Mouse (Mus musculus): Measurements from ENCODE around the gene Syt11. TPM values are rescaled to one million over a fixed set of nuclear protein-coding genes. Genes with fewer than 3 reads are reported as not detected.

Gene Syt11
- polyA plus RNA-seq, 1 experiment from 2014 or later = 9.1 TPM

DNA sequence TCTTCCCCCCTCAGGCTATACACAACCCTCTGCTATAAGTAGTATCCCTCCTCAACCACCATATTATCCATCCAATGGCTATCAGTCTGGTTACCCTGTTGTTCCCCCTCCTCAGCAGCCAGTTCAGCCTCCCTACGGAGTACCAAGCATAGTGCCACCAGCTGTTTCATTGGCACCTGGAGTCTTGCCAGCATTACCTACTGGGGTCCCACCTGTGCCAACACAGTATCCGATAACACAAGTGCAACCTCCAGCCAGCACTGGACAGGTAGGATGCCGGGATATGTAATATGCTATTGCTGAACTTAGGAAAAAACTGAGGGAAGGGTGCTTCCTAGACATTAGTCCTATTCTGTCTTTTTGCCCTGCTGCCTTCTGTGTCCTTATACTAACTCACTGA lies 74.7 kb downstream of the Syt11 start:
- H3K27me3 ChIP-seq (ENCODE audit: insufficient read depth, low read length) = no peaks in the 10 kb centered on the region
- no peak overlapping the region for H3K27ac ChIP-seq
- 90% methylated on average over 3 of the region's 3 CpGs for WGBS
- ATAC-seq (replicated peaks; ENCODE audit: low FRiP score, low read depth) = no peak
- H3K4me1 ChIP-seq (replicated peaks; ENCODE audit: insufficient read depth, low read length) = no peaks in the 10 kb centered on the region
- no peak for TF ChIP-seq CTCF (IDR thresholded peaks at IDR 0.05; ENCODE audit: low read depth)
- no peak for DNase-seq (ENCODE audit: low spot score)
- H3K36me3 ChIP-seq (ENCODE audit: insufficient read depth, low read length) = peaks cover 80% of the 10 kb centered on the region
- H3K4me3 ChIP-seq (replicated peaks; ENCODE audit: low read depth, low read length) = no peak overlapping the region
- no peak overlapping the region for H3K9ac ChIP-seq (ENCODE audit: low read depth, low read length)
- H3K9me3 ChIP-seq (replicated peaks; ENCODE audit: low read length) = no peaks in the 10 kb centered on the region
- H3K4me2 ChIP-seq (ENCODE audit: low read length) = no peak overlapping the region

DNA sequence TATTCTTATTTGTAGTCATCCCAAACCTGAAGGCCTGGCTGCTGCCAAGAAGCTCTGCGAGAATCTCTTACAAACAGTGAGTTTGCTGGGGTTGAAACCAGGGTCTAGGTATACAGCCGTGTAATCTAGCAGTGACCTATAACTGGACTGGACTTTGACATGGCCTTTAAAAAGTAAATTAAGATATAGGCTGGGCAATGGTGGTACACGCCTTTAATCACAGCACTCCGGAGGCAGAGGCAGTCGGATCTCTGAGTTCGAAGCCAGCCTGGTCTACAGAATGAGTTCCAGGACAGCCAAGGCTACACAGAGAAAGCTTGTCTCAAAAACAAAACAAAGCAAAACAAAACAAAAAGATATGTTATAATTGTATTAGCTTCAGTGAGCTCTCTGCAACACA lies 76.1 kb downstream of the Syt11 start:
- Histone ChIP-seq H3K4me3 (replicated peaks; ENCODE audit: low read depth, low read length) (no peak overlapping the region), H3K36me3 (ENCODE audit: insufficient read depth, low read length) (peaks cover 84% of the 10 kb centered on the region), H3K9me3 (replicated peaks; ENCODE audit: low read length) (no peaks in the 10 kb centered on the region), H3K4me2 (ENCODE audit: low read length) (no peak overlapping the region), H3K4me1 (replicated peaks; ENCODE audit: insufficient read depth, low read length) (no peaks in the 10 kb centered on the region), H3K27ac (no peak overlapping the region), H3K9ac (ENCODE audit: low read depth, low read length) (no peak overlapping the region), H3K27me3 (ENCODE audit: insufficient read depth, low read length) (no peaks in the 10 kb centered on the region)
- no peak for TF ChIP-seq CTCF (IDR thresholded peaks at IDR 0.05; ENCODE audit: low read depth)
- no peak for ATAC-seq (replicated peaks; ENCODE audit: low FRiP score, low read depth)
- no peak for DNase-seq (ENCODE audit: low spot score)
- WGBS = 94% methylated on average over 6 of the region's 6 CpGs

DNA sequence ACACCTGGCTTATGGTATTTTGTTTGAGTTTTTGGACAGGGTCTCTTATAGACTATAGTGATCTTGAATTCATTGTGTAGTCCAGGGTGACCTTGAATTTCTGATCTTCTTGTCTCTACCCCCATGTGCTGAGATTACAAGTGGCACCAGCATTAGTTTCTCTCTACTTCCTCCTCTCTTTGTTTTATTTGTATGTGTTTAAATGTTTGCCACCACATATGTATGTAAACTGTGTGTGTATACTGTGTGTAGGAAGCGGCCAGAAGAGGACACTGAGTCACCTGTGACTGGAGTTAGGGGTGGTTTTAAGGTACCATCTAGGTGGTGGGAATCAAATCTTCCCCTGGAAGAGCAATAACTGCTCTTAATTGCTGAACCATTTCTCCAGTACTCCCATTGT lies 76.9 kb downstream of the Syt11 start:
- Histone ChIP-seq H3K9me3 (replicated peaks; ENCODE audit: low read length) (no peaks in the 10 kb centered on the region), H3K4me1 (replicated peaks; ENCODE audit: insufficient read depth, low read length) (no peaks in the 10 kb centered on the region), H3K27me3 (ENCODE audit: insufficient read depth, low read length) (no peaks in the 10 kb centered on the region), H3K4me2 (ENCODE audit: low read length) (no peak overlapping the region), H3K27ac (no peak overlapping the region), H3K9ac (ENCODE audit: low read depth, low read length) (no peak overlapping the region), H3K4me3 (replicated peaks; ENCODE audit: low read depth, low read length) (no peak overlapping the region), H3K36me3 (ENCODE audit: insufficient read depth, low read length) (peaks cover 84% of the 10 kb centered on the region)
- DNase-seq (ENCODE audit: low spot score) = no peak
- no peak for ATAC-seq (replicated peaks; ENCODE audit: low FRiP score, low read depth)
- no peak for TF ChIP-seq CTCF (IDR thresholded peaks at IDR 0.05; ENCODE audit: low read depth)
- WGBS = 100% methylated on average over 1 of the region's 1 CpGs

DNA sequence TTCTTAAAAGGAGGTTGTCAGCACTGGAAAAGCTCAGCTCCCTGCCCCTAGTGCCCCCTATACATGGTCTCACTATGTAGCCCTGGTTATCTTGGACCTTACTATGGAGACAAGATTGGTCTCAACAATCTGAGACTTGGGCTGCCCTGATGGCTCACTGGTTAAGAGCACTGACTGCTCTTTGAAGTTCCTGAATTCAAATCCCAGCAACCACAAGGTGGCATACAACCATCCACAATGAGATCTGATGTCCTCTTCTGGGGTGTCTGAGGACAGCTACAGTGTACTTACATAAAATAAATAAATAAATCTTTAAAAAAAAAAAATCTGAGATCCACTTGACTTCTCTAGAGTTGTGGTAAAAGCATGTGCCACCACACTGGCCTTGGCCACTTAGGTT lies 79.4 kb downstream of the Syt11 start:
- no peaks in the 10 kb centered on the region for H3K27me3 ChIP-seq (ENCODE audit: insufficient read depth, low read length)
- ATAC-seq (replicated peaks; ENCODE audit: low FRiP score, low read depth) = no peak
- no peak overlapping the region for H3K4me3 ChIP-seq (replicated peaks; ENCODE audit: low read depth, low read length)
- DNase-seq (ENCODE audit: low spot score) = no peak
- H3K9ac ChIP-seq (ENCODE audit: low read depth, low read length) = no peak overlapping the region
- H3K27ac ChIP-seq = no peak overlapping the region
- TF ChIP-seq CTCF (IDR thresholded peaks at IDR 0.05; ENCODE audit: low read depth) = peak; percentile 13; the same call in 1 of the 2 replicates
- H3K36me3 ChIP-seq (ENCODE audit: insufficient read depth, low read length) = peaks cover 85% of the 10 kb centered on the region
- no peak overlapping the region for H3K4me2 ChIP-seq (ENCODE audit: low read length)
- H3K4me1 ChIP-seq (replicated peaks; ENCODE audit: insufficient read depth, low read length) = no peaks in the 10 kb centered on the region
- H3K9me3 ChIP-seq (replicated peaks; ENCODE audit: low read length) = no peaks in the 10 kb centered on the region

Other genes starting within 250 kb of the Syt11 start
- 12.5 and 13.8 TPM in 2 replicates for gene Mex3a, start 242.8 kb downstream of the Syt11 start, polyA plus RNA-seq (2015; fragmentation: Nextera tagmentation; extraction: Ambion mirVana)
- gene Rab25, start 226.9 kb downstream of the Syt11 start, polyA plus RNA-seq (2015; fragmentation: Nextera tagmentation; extraction: Ambion mirVana) = 27.4 and 28.9 TPM in 2 replicates
- 164 and 173 TPM in 2 replicates for gene Lamtor2, start 222.1 kb downstream of the Syt11 start, polyA plus RNA-seq (2015; fragmentation: Nextera tagmentation; extraction: Ambion mirVana)
- 35.1 and 35.9 TPM in 2 replicates for gene Ubqln4, start 221.4 kb downstream of the Syt11 start, polyA plus RNA-seq (2015; fragmentation: Nextera tagmentation; extraction: Ambion mirVana)
- gene Ssr2, start 199.3 kb downstream of the Syt11 start, polyA plus RNA-seq (2015; fragmentation: Nextera tagmentation; extraction: Ambion mirVana) = 294 and 311 TPM in 2 replicates
- gene Arhgef2, start 169.2 kb downstream of the Syt11 start, polyA plus RNA-seq (2015; fragmentation: Nextera tagmentation; extraction: Ambion mirVana) = 53.7 and 65.4 TPM in 2 replicates
- gene Rxfp4, start 122.0 kb downstream of the Syt11 start, polyA plus RNA-seq (2015; fragmentation: Nextera tagmentation; extraction: Ambion mirVana) = not detected in 2 replicates
- 71.4 and 72.1 TPM in 2 replicates for gene Khdc4, start 89.4 kb downstream of the Syt11 start, polyA plus RNA-seq (2015; fragmentation: Nextera tagmentation; extraction: Ambion mirVana)
- gene Rit1, start 58.3 kb downstream of the Syt11 start, polyA plus RNA-seq (2015; fragmentation: Nextera tagmentation; extraction: Ambion mirVana) = 58.6 and 62.5 TPM in 2 replicates
- gene Gon4l, start 60.1 kb upstream of the Syt11 start, polyA plus RNA-seq (2015; fragmentation: Nextera tagmentation; extraction: Ambion mirVana) = 5.9 and 6.0 TPM in 2 replicates
- 53.1 and 58.0 TPM in 2 replicates for gene Msto1, start 138.8 kb upstream of the Syt11 start, polyA plus RNA-seq (2015; fragmentation: Nextera tagmentation; extraction: Ambion mirVana)
- 13.0 and 14.2 TPM in 2 replicates for gene Ash1l, start 175.5 kb upstream of the Syt11 start, polyA plus RNA-seq (2015; fragmentation: Nextera tagmentation; extraction: Ambion mirVana)
- gene Dap3, start 176.0 kb upstream of the Syt11 start, polyA plus RNA-seq (2015; fragmentation: Nextera tagmentation; extraction: Ambion mirVana) = 150 and 151 TPM in 2 replicates

All from kidney, postnatal 0 days (tissue).